Mouse (Mus musculus) heart, adult 18-20 months (tissue): Measurements from ENCODE around the gene Rraga. TPM values are rescaled to one million over a fixed set of nuclear protein-coding genes. Genes with fewer than 3 reads are reported as not detected.
"Not testable (repeated sequence)": the region's sequence is repeated elsewhere in the genome, so short reads cannot be mapped to it uniquely, and the experiment has no call there.

Source experiments
- DNase-seq, 2 experiments: peaks; one replicate each; pipeline ENCODE4 v3.0.0; 2021 to 2022; ENCODE audit warnings: mixed read lengths in 1 of 2
- total RNA-seq, 2 experiments: library from RNA; stranded (reverse); gene quantifications; 2 replicates each; pipeline ENCODE4 v1.2.3; 2021

The Rraga gene
- total RNA-seq, 2 experiments from 2014 or later, result 56.6 to 61.6 TPM

- DNase-seq, result no peak
Measured at GRCm38 (mm10) chr4:86588236-86588635, 12.8 kb downstream of the Rraga start.

- DNase-seq, result no peak
Measured at GRCm38 (mm10) chr4:86591304-86591703, 15.8 kb downstream of the Rraga start.

GRCm38 (mm10) chr4:86611524-86612288, 36.2 kb downstream of the Rraga start, which contains the start of gene Haus6:
Haus6 (minus strand) TSS chr4:86612055.
- peak; percentile 91 to 97 for DNase-seq

- no peak for DNase-seq
Measured at GRCm38 (mm10) chr4:86612289-86612620, 36.8 kb downstream of the Rraga start.

GRCm38 (mm10) chr4:86620506-86620905, 45.0 kb downstream of the Rraga start:
- no peak for DNase-seq

- no peak for DNase-seq
Measured at GRCm38 (mm10) chr4:86622116-86622515, 46.6 kb downstream of the Rraga start.

GRCm38 (mm10) chr4:86622532-86622931, 47.1 kb downstream of the Rraga start:
- DNase-seq, result not testable (repeated sequence)

- DNase-seq, result peak in 1 of 2 experiments; percentile 21
Measured at GRCm38 (mm10) chr4:86625463-86625862, 50.0 kb downstream of the Rraga start.

- DNase-seq, result not testable (repeated sequence)
Measured at GRCm38 (mm10) chr4:86626496-86626895, 51.0 kb downstream of the Rraga start.

Other genes with a start within 250 kb of the Rraga start
- not detected for gene Saxo1, start 17.3 kb upstream of the Rraga start, total RNA-seq
- 1 to 10 TPM; 5.6 to 7.6 TPM for gene Haus6, start 36.4 kb downstream of the Rraga start, total RNA-seq
- gene Plin2, start 94.4 kb downstream of the Rraga start, total RNA-seq, result 100 to 1,000 TPM; 116 to 138 TPM
- 10 to 100 TPM; 29.3 to 34.1 TPM for gene Dennd4c, start 172.9 kb downstream of the Rraga start, total RNA-seq